Mouse (Mus musculus) kidney, postnatal 10 days (tissue): Measurements from ENCODE around the gene Tedc2.
A peak's percentile ranks its signal among the peaks of the same experiment; 100 is the strongest.

Experiments
- DNase-seq: peaks from one replicate; pipeline ENCODE4 v3.0.0; 2021; ENCODE audit warnings: mixed read lengths

The Tedc2 gene

GRCm38 (mm10) chr17:24220435-24221411 lies at the start of gene Tedc2:
Tedc2 (minus strand) TSS chr17:24220851.
- peak; percentile 95 for DNase-seq

- DNase-seq, result no peak
Measured at GRCm38 (mm10) chr17:24267133-24267532, 46.5 kb upstream of the Tedc2 start.

- no peak for DNase-seq
Measured at GRCm38 (mm10) chr17:24264766-24265165, 44.1 kb upstream of the Tedc2 start.

- DNase-seq, result no peak
Measured at GRCm38 (mm10) chr17:24260516-24260915, 39.9 kb upstream of the Tedc2 start.

- no peak for DNase-seq
Measured at GRCm38 (mm10) chr17:24259702-24260101, 39.1 kb upstream of the Tedc2 start.

GRCm38 (mm10) chr17:24258981-24259380 lies 38.3 kb upstream of the Tedc2 start:
- no peak for DNase-seq

GRCm38 (mm10) chr17:24252329-24252728 lies 31.7 kb upstream of the Tedc2 start:
- DNase-seq, result no peak

GRCm38 (mm10) chr17:24251320-24252069 lies 30.8 kb upstream of the Tedc2 start, which contains the start of gene Ccnf:
Ccnf (minus strand) TSS chr17:24251484.
- peak; percentile 97 for DNase-seq

- DNase-seq, result no peak
Measured at GRCm38 (mm10) chr17:24250988-24251319, 30.3 kb upstream of the Tedc2 start.

GRCm38 (mm10) chr17:24248641-24249040 lies 28.0 kb upstream of the Tedc2 start:
- DNase-seq, result peak; percentile 27

- DNase-seq, result no peak
Measured at GRCm38 (mm10) chr17:24244061-24244460, 23.4 kb upstream of the Tedc2 start.

- DNase-seq, result peak; percentile 60
Measured at GRCm38 (mm10) chr17:24243311-24243969, 22.8 kb upstream of the Tedc2 start.

- no peak for DNase-seq
Measured at GRCm38 (mm10) chr17:24236921-24237320, 16.3 kb upstream of the Tedc2 start.

- no peak for DNase-seq
Measured at GRCm38 (mm10) chr17:24236479-24236878, 15.8 kb upstream of the Tedc2 start.

GRCm38 (mm10) chr17:24227941-24228340 lies 7.3 kb upstream of the Tedc2 start:
- no peak for DNase-seq

- DNase-seq, result no peak
Measured at GRCm38 (mm10) chr17:24226721-24227120, 6.1 kb upstream of the Tedc2 start.

GRCm38 (mm10) chr17:24225851-24226250 lies 5.2 kb upstream of the Tedc2 start:
- DNase-seq, result no peak

GRCm38 (mm10) chr17:24224741-24225140 lies 4.1 kb upstream of the Tedc2 start:
- DNase-seq, result no peak

- DNase-seq, result no peak
Measured at GRCm38 (mm10) chr17:24223513-24223912, 2.9 kb upstream of the Tedc2 start.

- DNase-seq, result no peak
Measured at GRCm38 (mm10) chr17:24222653-24223052, 2.0 kb upstream of the Tedc2 start.

GRCm38 (mm10) chr17:24216836-24217235 lies 3.8 kb downstream of the Tedc2 start:
- DNase-seq, result peak; percentile 36

GRCm38 (mm10) chr17:24213186-24213585 lies 7.5 kb downstream of the Tedc2 start:
- no peak for DNase-seq

GRCm38 (mm10) chr17:24212441-24213018 lies 8.1 kb downstream of the Tedc2 start:
- no peak for DNase-seq
